Mouse (Mus musculus): ENCODE data around the gene Tmem161b.

DNA sequence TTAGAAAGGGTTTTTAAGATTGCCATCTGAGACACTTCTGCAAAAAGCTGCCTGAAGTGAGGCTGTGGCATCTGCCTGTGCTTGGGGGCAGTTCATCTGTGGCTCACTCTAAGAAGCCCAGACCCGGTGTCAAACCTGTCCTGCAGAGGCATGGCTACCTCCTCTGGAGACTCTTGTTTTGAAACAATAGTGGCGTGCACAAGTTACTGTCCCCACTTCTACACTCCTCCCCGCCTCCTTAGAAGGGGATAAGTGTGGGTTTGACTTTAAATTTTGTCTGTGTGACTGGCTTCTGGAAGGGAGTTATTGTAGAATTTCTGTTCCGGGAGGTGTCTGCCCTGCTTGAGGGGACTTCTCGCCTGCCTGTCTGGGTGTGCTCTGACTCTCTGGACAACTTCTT lies 121.2 kb downstream of the Tmem161b start:
- TF ChIP-seq EP300 (IDR thresholded peaks at IDR 0.05; ENCODE audit: low read depth) (no peak), CTCF (IDR thresholded peaks at IDR 0.05; ENCODE audit: low read depth) (no peak)

Measured in heart, postnatal 0 days (tissue).